Mouse (Mus musculus) midbrain, embryonic 14.5 days (tissue): ENCODE data around the gene Gnao1. TPM values are rescaled to one million over a fixed set of nuclear protein-coding genes. Genes with fewer than 3 reads are reported as not detected.

Source experiments
- ATAC-seq: fragments of 200-750 bp; cut with Nextera tagmentation; 2 replicates; pipeline ENCODE4 v1.8.0; 2017; ENCODE audit warnings: moderate number of reproducible peaks, moderate library complexity; ENCODE audit not compliant: low FRiP score, low TSS enrichment
- DNase-seq: peaks from one replicate; pipeline ENCODE4 v3.0.0-alpha.2; 2015
- H3K27ac ChIP-seq: fragments of 300-500 bp; sonication (generic); replicated peaks from 2 replicates; pipeline ENCODE4 v1.5.1; 2014; ENCODE audit warnings: mild to moderate bottlenecking, low read depth, low read length, moderate library complexity
- H3K27me3 ChIP-seq: fragments of 300-500 bp; sonication (generic); 2 replicates; pipeline ENCODE4 v1.6.1; 2014; ENCODE audit warnings: low read length, control low read depth, mixed read lengths; ENCODE audit not compliant: control insufficient read depth, insufficient read depth
- H3K36me3 ChIP-seq: fragments of 300-500 bp; sonication (generic); 2 replicates; pipeline ENCODE4 v1.6.1; 2014; ENCODE audit warnings: low read length, control low read depth; ENCODE audit not compliant: control insufficient read depth, insufficient read depth
- H3K4me1 ChIP-seq: fragments of 300-500 bp; sonication (generic); 2 replicates; pipeline ENCODE4 v1.6.1; 2014; ENCODE audit warnings: mild to moderate bottlenecking, antibody characterized with exemption, low read length, control low read depth; ENCODE audit not compliant: control insufficient read depth, insufficient read depth
- H3K4me2 ChIP-seq: fragments of 300-500 bp; sonication (generic); 2 replicates; pipeline ENCODE4 v1.6.1; 2014; ENCODE audit warnings: mild to moderate bottlenecking, low read length, moderate library complexity
- H3K4me3 ChIP-seq: fragments of 300-500 bp; sonication (generic); replicated peaks from 2 replicates; pipeline ENCODE4 v1.5.1; 2014; ENCODE audit warnings: low read depth, low read length
- H3K9ac ChIP-seq: fragments of 300-500 bp; sonication (generic); replicated peaks from 2 replicates; pipeline ENCODE4 v1.6.1; 2014; ENCODE audit warnings: mild to moderate bottlenecking, low read length, moderate library complexity
- H3K9me3 ChIP-seq: fragments of 300-500 bp; sonication (generic); 2 replicates; pipeline ENCODE4 v1.6.1; 2016; ENCODE audit warnings: low read length, control low read depth, mixed read lengths; ENCODE audit not compliant: control insufficient read depth
- WGBS: fragments of 180-500 bp; shearing (Covaris S2); extraction: QIAGEN DNeasy Blood & Tissue Kit; methylation state at CpG from one replicate; pipeline ENCODE4 v1.1.7; 2014; 5-methylcytosine and 5-hydroxymethylcytosine counted together
- polyA plus RNA-seq: library from polyadenylated mRNA; unstranded; fragments of >200 nt; fragmentation: Nextera tagmentation; extraction: Ambion mirVana; gene quantifications from 2 replicates; pipeline ENCODE4 v1.2.1, GENCODE M21; 2014

The Gnao1 gene
- polyA plus RNA-seq, 1 experiment from 2014 or later, result 179 TPM

GRCm38 (mm10) chr8:93878396-93878795 is 68.6 kb downstream of the Gnao1 start:
- no peak overlapping the region for H3K4me3 ChIP-seq
- DNase-seq, result no peak
- H3K4me2 ChIP-seq, result no peak overlapping the region
- no peaks in the 10 kb centered on the region for H3K9me3 ChIP-seq
- no peaks in the 10 kb centered on the region for H3K27me3 ChIP-seq
- no peaks in the 10 kb centered on the region for H3K4me1 ChIP-seq
- H3K27ac ChIP-seq, result no peak overlapping the region
- no peak for ATAC-seq
- H3K9ac ChIP-seq, result no peak overlapping the region
- no peaks in the 10 kb centered on the region for H3K36me3 ChIP-seq
- 88% methylated on average over 4 of the region's 4 CpGs for WGBS

DNA sequence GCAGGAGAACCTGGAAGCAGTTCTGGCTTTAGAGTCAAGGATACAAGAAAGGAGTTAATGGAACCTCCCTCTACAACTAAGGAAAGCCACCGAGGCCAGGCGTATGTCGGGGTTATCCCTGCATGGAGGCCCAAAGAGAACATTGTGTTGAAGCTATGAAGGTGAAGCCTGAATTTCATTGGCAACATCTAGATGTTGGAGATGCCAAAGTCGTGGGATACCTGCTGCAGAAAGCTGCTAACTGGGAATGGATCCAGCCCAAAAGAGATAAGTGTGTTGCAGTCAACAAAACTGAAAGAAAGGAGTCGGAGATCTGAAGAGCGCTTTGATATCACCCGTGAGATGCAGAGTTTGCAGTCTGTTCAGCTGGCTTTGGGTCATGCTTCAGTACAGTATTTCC is 70.2 kb downstream of the Gnao1 start:
- H3K27me3 ChIP-seq, result no peaks in the 10 kb centered on the region
- H3K36me3 ChIP-seq, result 0 out of 2 replicates have a peak, but pooled peaks cover 2% of the 10 kb centered on the region
- no peak overlapping the region for H3K4me3 ChIP-seq
- no peak for DNase-seq
- H3K4me1 ChIP-seq, result no peaks in the 10 kb centered on the region
- H3K27ac ChIP-seq, result no peak overlapping the region
- no peak overlapping the region for H3K4me2 ChIP-seq
- WGBS, result 92% methylated on average over 7 of the region's 7 CpGs
- H3K9me3 ChIP-seq, result no peaks in the 10 kb centered on the region
- no peak for ATAC-seq
- no peak overlapping the region for H3K9ac ChIP-seq

DNA sequence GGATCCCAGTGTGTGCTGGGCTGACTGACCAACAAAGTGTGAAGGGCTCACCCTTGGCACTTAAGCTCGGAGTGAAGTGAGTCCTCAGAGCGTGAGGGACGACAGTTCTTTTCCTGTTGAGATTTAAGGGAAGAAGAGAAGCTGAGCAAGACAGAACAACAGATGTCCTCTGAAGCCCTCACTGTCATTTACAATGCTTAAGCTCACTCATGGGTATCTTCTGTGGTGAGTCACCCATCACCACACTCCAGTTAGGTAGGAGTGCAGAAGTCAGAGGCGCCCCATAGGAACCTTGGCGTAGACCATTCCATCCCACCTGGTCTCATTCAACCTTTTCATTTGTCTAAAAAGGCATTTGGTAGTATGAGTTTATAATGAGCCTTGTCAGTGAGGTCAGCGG is 71.6 kb downstream of the Gnao1 start:
- DNase-seq (no peak), ATAC-seq (no peak)
- Histone ChIP-seq H3K4me3 (no peak overlapping the region), H3K9me3 (no peaks in the 10 kb centered on the region), H3K9ac (no peak overlapping the region), H3K36me3 (0 out of 2 replicates have a peak, but pooled peaks cover 5% of the 10 kb centered on the region), H3K27me3 (no peaks in the 10 kb centered on the region), H3K4me2 (no peak overlapping the region), H3K4me1 (no peaks in the 10 kb centered on the region), H3K27ac (no peak overlapping the region)
- 92% methylated on average over 6 of the region's 6 CpGs for WGBS

DNA sequence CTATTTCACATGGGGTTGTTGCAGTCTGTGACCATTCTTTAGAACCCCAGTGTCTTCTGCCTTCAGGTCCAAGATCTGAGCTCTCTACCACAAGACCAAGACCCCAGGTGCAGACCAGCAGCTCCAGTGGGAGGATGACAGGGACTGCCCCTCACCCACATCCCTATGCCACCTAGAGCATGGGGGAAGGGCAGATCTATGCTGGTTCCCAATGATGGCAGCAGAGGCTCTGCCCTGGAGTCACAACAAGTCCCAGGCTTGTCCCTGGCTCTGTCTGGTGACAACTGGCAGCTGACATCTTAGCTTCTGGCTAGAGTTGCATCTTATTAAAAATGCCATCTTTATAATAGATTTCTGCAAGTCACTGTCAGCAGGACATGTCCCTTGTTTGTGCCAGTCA is 73.5 kb downstream of the Gnao1 start:
- H3K9ac ChIP-seq, result no peak overlapping the region
- DNase-seq (peak; percentile 18), ATAC-seq (no peak)
- H3K4me2 ChIP-seq, result no peak overlapping the region
- H3K9me3 ChIP-seq, result no peaks in the 10 kb centered on the region
- no peak overlapping the region for H3K4me3 ChIP-seq
- H3K27me3 ChIP-seq, result no peaks in the 10 kb centered on the region
- H3K36me3 ChIP-seq, result 0 out of 2 replicates have a peak, but pooled peaks cover 8% of the 10 kb centered on the region
- H3K4me1 ChIP-seq, result peaks cover under 1% of the 10 kb centered on the region; the same call in 1 of the 2 replicates
- H3K27ac ChIP-seq, result 0 out of 2 replicates have a peak overlapping the region, but pooled peaks have one; percentile 26

DNA sequence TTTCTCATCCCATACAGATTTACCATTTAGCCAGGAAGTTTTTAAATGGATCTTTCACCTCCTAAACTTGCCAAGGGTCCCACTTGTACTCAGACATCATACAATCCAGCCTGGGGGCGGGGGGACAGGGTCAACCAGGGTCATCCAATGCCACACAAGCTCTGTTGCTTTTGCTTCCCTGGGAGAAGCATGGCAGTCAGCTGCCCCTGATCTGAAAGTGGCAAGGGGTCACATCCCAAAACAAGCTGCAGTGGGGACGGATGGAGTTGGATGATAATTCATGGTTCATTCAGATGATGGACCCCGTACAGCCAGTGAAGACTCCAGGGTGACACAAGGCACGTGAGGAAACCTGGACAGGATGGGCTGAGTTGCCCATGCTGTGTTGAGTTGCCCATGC is 74.0 kb downstream of the Gnao1 start:
- no peak overlapping the region for H3K4me3 ChIP-seq
- no peaks in the 10 kb centered on the region for H3K27me3 ChIP-seq
- H3K4me2 ChIP-seq, result no peak overlapping the region
- H3K36me3 ChIP-seq, result 0 out of 2 replicates have a peak, but pooled peaks cover 8% of the 10 kb centered on the region
- no peak overlapping the region for H3K27ac ChIP-seq
- WGBS, result 82% methylated on average over 4 of the region's 4 CpGs
- no peak overlapping the region for H3K9ac ChIP-seq
- DNase-seq, result no peak
- H3K4me1 ChIP-seq, result peaks cover 6% of the 10 kb centered on the region
- no peaks in the 10 kb centered on the region for H3K9me3 ChIP-seq
- no peak for ATAC-seq

DNA sequence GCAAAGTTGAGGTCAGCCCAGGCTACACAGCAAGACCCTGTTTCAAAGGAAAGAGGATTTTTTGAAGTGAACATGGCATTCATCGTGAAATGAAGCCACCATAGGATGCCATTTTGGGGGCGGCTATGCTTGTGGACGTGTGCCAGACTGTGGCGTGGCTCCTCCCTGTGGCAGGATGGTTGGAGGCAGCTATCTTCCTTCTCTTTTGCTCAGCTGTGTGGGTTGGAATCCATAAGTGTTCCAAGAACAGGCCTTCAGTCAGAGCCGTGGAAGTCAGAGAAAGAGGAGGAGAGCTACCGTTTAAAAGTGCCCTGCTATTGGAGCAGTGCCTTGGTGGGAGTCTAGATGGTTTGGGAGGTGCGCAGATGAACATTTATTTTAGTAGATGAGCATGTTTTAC is 74.5 kb downstream of the Gnao1 start:
- H3K9ac ChIP-seq, result no peak overlapping the region
- no peak overlapping the region for H3K27ac ChIP-seq
- ATAC-seq, result no peak
- peaks cover 11% of the 10 kb centered on the region for H3K4me1 ChIP-seq
- WGBS, result 89% methylated on average over 7 of the region's 7 CpGs
- no peak overlapping the region for H3K4me3 ChIP-seq
- no peaks in the 10 kb centered on the region for H3K9me3 ChIP-seq
- no peak for DNase-seq
- H3K27me3 ChIP-seq, result no peaks in the 10 kb centered on the region
- H3K36me3 ChIP-seq, result 0 out of 2 replicates have a peak, but pooled peaks cover 8% of the 10 kb centered on the region
- H3K4me2 ChIP-seq, result no peak overlapping the region

DNA sequence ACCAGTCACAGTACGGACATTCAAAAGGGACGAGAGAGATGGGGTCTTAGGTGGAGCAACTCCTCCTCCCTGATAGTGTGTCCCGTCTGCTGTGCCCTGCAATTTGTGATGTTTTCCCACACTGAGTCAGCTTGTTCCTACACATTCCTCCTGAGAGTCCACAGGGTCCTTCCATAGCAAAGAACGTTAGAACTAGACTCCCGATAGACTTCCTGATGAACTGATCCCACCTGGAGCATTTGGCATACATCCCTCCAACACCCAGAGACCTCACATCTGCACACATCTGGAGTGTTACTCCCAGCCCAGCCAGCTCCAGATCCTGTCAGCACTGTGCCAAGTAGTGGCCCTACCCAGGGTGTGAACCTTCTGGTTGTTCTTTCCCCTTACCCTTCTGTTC is 76.4 kb downstream of the Gnao1 start:
- H3K9ac ChIP-seq, result no peak overlapping the region
- no peaks in the 10 kb centered on the region for H3K27me3 ChIP-seq
- 92% methylated on average over 5 of the region's 5 CpGs for whole genome bisulfite sequencing
- ATAC-seq (no peak), DNase-seq (no peak)
- H3K4me2 ChIP-seq, result no peak overlapping the region
- no peaks in the 10 kb centered on the region for H3K9me3 ChIP-seq
- no peak overlapping the region for H3K27ac ChIP-seq
- H3K4me3 ChIP-seq, result no peak overlapping the region
- peaks cover 14% of the 10 kb centered on the region for H3K4me1 ChIP-seq
- 0 out of 2 replicates have a peak, but pooled peaks cover 8% of the 10 kb centered on the region for H3K36me3 ChIP-seq

GRCm38 (mm10) chr8:93888150-93888676 is 78.4 kb downstream of the Gnao1 start:
- WGBS, result 75% methylated on average over 4 of the region's 4 CpGs
- H3K4me3 ChIP-seq, result no peak overlapping the region
- no peaks in the 10 kb centered on the region for H3K9me3 ChIP-seq
- no peak overlapping the region for H3K4me2 ChIP-seq
- 0 out of 2 replicates have a peak, but pooled peaks cover 8% of the 10 kb centered on the region for H3K36me3 ChIP-seq
- DNase-seq, result no peak
- no peak overlapping the region for H3K9ac ChIP-seq
- peaks cover 14% of the 10 kb centered on the region for H3K4me1 ChIP-seq
- no peak overlapping the region for H3K27ac ChIP-seq
- ATAC-seq, result no peak
- H3K27me3 ChIP-seq, result no peaks in the 10 kb centered on the region

- no peaks in the 10 kb centered on the region for H3K9me3 ChIP-seq
- H3K36me3 ChIP-seq, result 0 out of 2 replicates have a peak, but pooled peaks cover 8% of the 10 kb centered on the region
- H3K9ac ChIP-seq, result no peak overlapping the region
- no peaks in the 10 kb centered on the region for H3K27me3 ChIP-seq
- peaks cover 14% of the 10 kb centered on the region for H3K4me1 ChIP-seq
- DNase-seq (no peak), ATAC-seq (no peak)
- 50% methylated on average over 11 of the region's 11 CpGs for WGBS
- no peak overlapping the region for H3K4me2 ChIP-seq
- H3K27ac ChIP-seq, result 0 out of 2 replicates have a peak overlapping the region, but pooled peaks have one; percentile 5
- no peak overlapping the region for H3K4me3 ChIP-seq
Measured at GRCm38 (mm10) chr8:93888702-93889480, 79.1 kb downstream of the Gnao1 start.
